Mouse (Mus musculus) hindbrain, postnatal 0 days (tissue): ENCODE data around the gene Itgav. TPM values are rescaled to one million over a fixed set of nuclear protein-coding genes. Genes with fewer than 3 reads are reported as not detected.

Source experiments
- ATAC-seq: fragments of 200-750 bp; cut with Nextera tagmentation; 2 replicates; pipeline ENCODE4 v1.8.0; 2017; ENCODE audit warnings: mild to moderate bottlenecking, moderate TSS enrichment, moderate library complexity
- DNase-seq: peaks from one replicate; pipeline ENCODE4 v3.0.0-alpha.2; 2015; ENCODE audit warnings: low spot score
- H3K27ac ChIP-seq: fragments of 300-500 bp; sonication (generic); 2 replicates; pipeline ENCODE4 v1.5.1; 2014; ENCODE audit warnings: mild to moderate bottlenecking
- H3K27me3 ChIP-seq: fragments of 300-500 bp; sonication (generic); 2 replicates; pipeline ENCODE4 v1.6.1; 2014; ENCODE audit warnings: low read length, mixed read lengths; ENCODE audit not compliant: insufficient read depth
- H3K36me3 ChIP-seq: fragments of 300-500 bp; sonication (generic); 2 replicates; pipeline ENCODE4 v1.6.1; 2014; ENCODE audit warnings: low read length, mixed read lengths; ENCODE audit not compliant: insufficient read depth
- H3K4me1 ChIP-seq: fragments of 300-500 bp; sonication (generic); 2 replicates; pipeline ENCODE4 v1.6.1; 2014; ENCODE audit warnings: antibody characterized with exemption, low read length, mixed read lengths; ENCODE audit not compliant: insufficient read depth
- H3K4me2 ChIP-seq: fragments of 300-500 bp; sonication (generic); 2 replicates; pipeline ENCODE4 v1.6.1; 2014; ENCODE audit warnings: low read depth, mild to moderate bottlenecking, low read length, moderate library complexity, mixed read lengths
- H3K4me3 ChIP-seq: fragments of 300-500 bp; sonication (generic); 2 replicates; pipeline ENCODE4 v1.5.1; 2014; ENCODE audit warnings: low read length
- H3K9ac ChIP-seq: fragments of 300-500 bp; sonication (generic); replicated peaks from 2 replicates; pipeline ENCODE4 v1.6.1; 2014; ENCODE audit warnings: mild to moderate bottlenecking, low read length, moderate library complexity, mixed read lengths
- H3K9me3 ChIP-seq: fragments of 300-500 bp; sonication (generic); 2 replicates; pipeline ENCODE4 v1.6.1; 2016; ENCODE audit warnings: low read length, mixed read lengths
- CTCF ChIP-seq: IDR thresholded peaks from 2 replicates; pipeline ENCODE4 v1.5.1; 2016; ENCODE audit warnings: antibody characterized with exemption, control low read depth, low read depth
- WGBS: fragments of 180-500 bp; shearing (Covaris S2); extraction: QIAGEN DNeasy Blood & Tissue Kit; methylation state at CpG from one replicate; pipeline ENCODE4 v1.1.7; 2014; 5-methylcytosine and 5-hydroxymethylcytosine counted together
- polyA plus RNA-seq: library from polyadenylated mRNA; unstranded; fragments of >200 nt; fragmentation: Nextera tagmentation; extraction: Ambion mirVana; gene quantifications from 2 replicates; pipeline ENCODE4 v1.2.1, GENCODE M21; 2015
- total RNA-seq: library from RNA; depleted of rRNA; stranded (reverse); fragments of >200 nt; gene quantifications from 2 replicates; pipeline ENCODE4 v1.2.3, GENCODE M21; 2014; rRNA removed

Itgav gene
- 47.4 and 54.0 TPM in 2 replicates for total RNA-seq
- polyA plus RNA-seq: 30.8 and 39.4 TPM in 2 replicates

DNA sequence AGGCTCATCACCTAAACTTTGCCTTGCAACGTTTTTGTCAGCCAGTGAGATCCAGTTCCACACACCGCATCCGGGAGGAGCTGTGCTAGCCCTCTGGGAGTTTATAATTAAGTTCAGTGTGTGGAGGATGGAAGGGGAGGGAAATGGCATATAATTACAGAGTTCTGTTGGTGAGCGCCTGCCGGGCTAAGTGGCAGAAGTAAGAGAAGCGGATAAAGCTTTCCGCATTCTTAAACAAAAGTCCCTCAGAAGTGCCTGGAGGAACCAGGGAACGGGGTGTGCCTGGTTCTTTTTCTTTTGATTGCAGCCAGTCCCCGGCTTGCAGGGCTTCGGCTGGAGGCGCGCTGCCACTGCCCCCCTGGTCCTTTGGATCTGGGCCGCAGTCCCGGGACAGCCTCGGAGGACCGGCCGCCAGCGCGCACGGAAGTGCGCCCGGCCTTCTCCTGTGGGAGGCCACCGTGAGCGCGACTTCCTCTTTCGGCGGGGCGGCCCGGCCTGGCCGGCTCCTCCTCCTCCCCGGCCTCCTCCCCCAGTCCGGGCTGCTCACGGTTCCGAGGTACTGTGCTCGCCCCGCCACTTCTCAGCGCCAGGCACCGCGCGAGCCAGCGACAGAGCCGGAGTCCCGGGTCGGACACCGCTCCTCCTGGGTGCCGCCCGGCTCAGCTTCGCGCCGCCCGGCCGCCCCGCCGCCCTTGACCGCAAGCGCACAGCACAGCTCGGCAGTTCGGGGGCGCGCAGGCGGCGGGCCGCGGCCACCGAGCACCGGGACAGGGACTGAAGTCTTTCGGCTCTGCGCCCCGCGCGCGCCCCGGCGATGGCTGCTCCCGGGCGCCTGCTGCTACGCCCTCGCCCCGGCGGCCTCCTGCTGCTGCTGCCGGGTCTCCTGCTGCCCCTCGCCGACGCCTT, at the start of gene Itgav:
Gene Itgav, plus strand, starts transcription at position 477 of the 906 bp plus-strand sequence.
- Histone ChIP-seq H3K27ac (peak within 1 kb of the TSS; percentile 85), H3K9ac (peak within 1 kb of the TSS; percentile 72), H3K4me1 (no peaks in the 10 kb centered on the region), H3K27me3 (no peaks in the 10 kb centered on the region), H3K4me2 (peak within 1 kb of the TSS; percentile 82), H3K4me3 (peak within 1 kb of the TSS; percentile 83), H3K9me3 (no peaks in the 10 kb centered on the region), H3K36me3 (no peaks in the 10 kb centered on the region)
- peak; percentile 36; the same call in 1 of the 2 replicates for TF ChIP-seq CTCF
- DNase-seq: peak; percentile 76
- ATAC-seq: peak; percentile 95
- under 1% methylated on average over 58 of the region's 84 CpGs for WGBS

DNA sequence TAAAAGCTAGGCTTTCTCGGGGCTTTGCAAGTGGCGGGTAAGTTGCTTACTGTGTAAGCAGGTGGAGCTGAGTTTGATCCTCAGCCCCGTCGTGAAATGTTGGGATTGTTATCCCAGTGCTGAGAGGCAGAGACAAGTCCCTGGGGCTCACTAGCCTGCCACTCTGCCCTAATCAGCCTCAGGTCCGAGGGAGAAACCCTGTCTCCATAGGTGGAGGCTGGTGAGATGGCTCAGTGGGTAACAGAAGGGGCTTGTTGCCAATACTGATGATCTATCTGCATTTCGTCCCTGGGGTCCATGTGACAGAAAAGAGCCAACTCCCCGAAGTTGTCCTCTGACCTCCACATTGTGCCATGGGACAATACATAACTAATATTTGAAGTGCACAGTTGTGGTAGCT, 49.8 kb upstream of the Itgav start:
- no peak overlapping the region for H3K27ac ChIP-seq
- ATAC-seq (no peak), DNase-seq (no peak)
- H3K4me1 ChIP-seq: no peaks in the 10 kb centered on the region
- H3K9me3 ChIP-seq: no peaks in the 10 kb centered on the region
- H3K36me3 ChIP-seq: 0 out of 2 replicates have a peak, but pooled peaks cover 4% of the 10 kb centered on the region
- whole genome bisulfite sequencing: 65% methylated on average over 7 of the region's 7 CpGs
- no peak for TF ChIP-seq CTCF
- no peak overlapping the region for H3K9ac ChIP-seq
- H3K4me2 ChIP-seq: no peak overlapping the region
- no peaks in the 10 kb centered on the region for H3K27me3 ChIP-seq
- no peak overlapping the region for H3K4me3 ChIP-seq

DNA sequence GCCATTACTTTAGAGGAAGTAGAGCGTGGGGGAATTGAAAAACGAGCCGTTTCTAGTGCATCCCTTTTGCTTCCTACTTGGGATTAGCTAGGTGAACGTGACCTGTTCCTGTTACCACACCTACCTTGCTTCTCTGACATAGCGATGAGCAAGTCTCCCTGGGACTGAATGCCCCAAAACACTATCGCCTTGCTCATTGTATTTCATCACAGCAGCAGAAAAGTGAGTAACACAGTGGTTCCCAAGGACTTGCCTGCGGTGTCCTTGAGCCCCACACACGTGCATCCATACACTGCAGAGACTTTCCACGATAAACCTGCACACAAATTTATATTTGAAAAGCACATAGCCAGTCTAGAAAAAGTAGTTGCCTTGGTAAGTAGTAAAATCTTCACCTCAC, 49.3 kb upstream of the Itgav start:
- no peak overlapping the region for H3K9ac ChIP-seq
- no peak overlapping the region for H3K4me2 ChIP-seq
- no peak for ATAC-seq
- H3K36me3 ChIP-seq: 0 out of 2 replicates have a peak, but pooled peaks cover 4% of the 10 kb centered on the region
- TF ChIP-seq CTCF: no peak
- H3K9me3 ChIP-seq: no peaks in the 10 kb centered on the region
- no peaks in the 10 kb centered on the region for H3K27me3 ChIP-seq
- H3K27ac ChIP-seq: no peak overlapping the region
- no peak overlapping the region for H3K4me3 ChIP-seq
- no peaks in the 10 kb centered on the region for H3K4me1 ChIP-seq
- DNase-seq: no peak
- WGBS: 81% methylated on average over 9 of the region's 9 CpGs

DNA sequence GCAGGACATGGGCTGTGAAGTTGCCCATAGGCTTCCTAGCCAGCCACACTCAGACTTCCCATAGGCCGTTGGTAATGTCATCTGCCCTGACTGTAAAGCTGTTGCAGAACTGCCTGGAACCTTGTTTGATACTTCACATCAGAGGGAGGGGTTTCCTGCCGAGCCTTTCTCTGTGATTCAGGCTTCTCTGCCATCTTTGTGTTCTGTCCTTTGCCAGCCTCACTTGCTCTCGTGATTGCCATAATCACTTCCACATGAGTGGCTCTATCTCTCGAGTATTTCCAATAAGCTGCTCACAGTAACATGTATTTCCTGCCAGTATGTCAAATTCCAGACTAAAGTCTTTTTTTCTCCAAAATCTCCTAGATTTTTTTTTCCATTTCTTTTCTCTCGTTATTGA, 48.5 kb upstream of the Itgav start:
- 0 out of 2 replicates have a peak, but pooled peaks cover 4% of the 10 kb centered on the region for H3K36me3 ChIP-seq
- WGBS: 39% methylated on average over 5 of the region's 5 CpGs
- H3K9ac ChIP-seq: no peak overlapping the region
- no peak overlapping the region for H3K4me2 ChIP-seq
- no peaks in the 10 kb centered on the region for H3K27me3 ChIP-seq
- H3K4me1 ChIP-seq: no peaks in the 10 kb centered on the region
- DNase-seq (peak; percentile 19), ATAC-seq (no peak)
- H3K27ac ChIP-seq: no peak overlapping the region
- TF ChIP-seq CTCF: no peak
- H3K4me3 ChIP-seq: no peak overlapping the region
- H3K9me3 ChIP-seq: no peaks in the 10 kb centered on the region

DNA sequence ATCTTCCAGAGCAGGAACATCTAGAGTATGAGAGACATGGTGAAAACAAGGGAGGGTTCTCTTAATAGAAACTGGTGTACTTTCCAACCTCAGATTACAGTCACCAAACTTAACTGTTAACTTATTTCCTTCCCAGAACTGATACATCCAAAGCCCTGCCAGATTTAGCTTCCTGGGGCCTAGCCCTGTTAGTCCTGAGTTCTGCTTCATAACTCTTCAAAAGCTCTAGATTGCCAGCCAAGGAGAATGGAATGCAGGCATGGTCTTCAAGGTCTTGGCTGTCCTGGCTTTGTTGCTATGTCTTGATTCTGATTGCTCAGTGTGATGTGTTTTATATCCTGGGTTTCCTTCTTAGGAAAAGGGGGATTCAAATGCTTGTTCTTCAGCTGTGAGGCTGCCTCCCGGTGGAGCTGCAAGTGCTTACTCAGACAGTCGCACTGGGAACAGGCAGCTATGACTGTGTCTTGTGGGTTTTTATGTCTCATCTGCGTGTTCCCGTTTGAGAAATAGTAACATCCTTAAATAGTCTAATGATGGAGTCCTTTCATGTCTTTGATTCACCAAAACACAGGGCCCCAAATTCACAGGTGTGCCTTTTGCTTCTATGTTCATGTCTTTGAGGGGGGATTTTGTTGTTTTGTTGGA, 47.8 kb upstream of the Itgav start:
- no peak overlapping the region for H3K4me2 ChIP-seq
- H3K27ac ChIP-seq: no peak overlapping the region
- H3K4me3 ChIP-seq: no peak overlapping the region
- WGBS: 81% methylated on average over 4 of the region's 4 CpGs
- no peak for TF ChIP-seq CTCF
- DNase-seq (no peak), ATAC-seq (no peak)
- H3K4me1 ChIP-seq: no peaks in the 10 kb centered on the region
- 0 out of 2 replicates have a peak, but pooled peaks cover 4% of the 10 kb centered on the region for H3K36me3 ChIP-seq
- no peaks in the 10 kb centered on the region for H3K9me3 ChIP-seq
- no peaks in the 10 kb centered on the region for H3K27me3 ChIP-seq
- no peak overlapping the region for H3K9ac ChIP-seq

DNA sequence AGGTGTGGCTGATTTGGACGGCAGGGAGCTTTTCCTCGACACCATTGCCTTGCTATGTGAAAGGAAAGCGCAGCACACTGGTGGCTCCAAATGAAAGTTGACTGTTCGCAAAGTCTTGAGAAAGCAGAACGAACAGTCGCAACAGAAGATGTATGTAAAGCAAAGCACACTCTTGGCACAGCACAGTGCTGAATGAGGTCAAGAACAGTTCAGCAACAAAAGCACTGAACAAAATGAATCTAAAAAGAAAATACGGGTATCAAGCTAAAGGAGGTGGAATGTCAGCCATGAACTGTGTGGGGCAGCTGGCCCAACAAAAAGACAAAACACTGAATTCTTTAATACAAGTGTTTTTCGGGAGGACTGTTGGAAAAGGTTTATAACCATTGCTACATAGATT, 42.9 kb upstream of the Itgav start:
- no peak for ATAC-seq

More for the DNA sequence above, 42.9 kb upstream of the Itgav start:
- Histone ChIP-seq H3K4me2 (no peak overlapping the region), H3K4me1 (no peaks in the 10 kb centered on the region), H3K4me3 (no peak overlapping the region), H3K36me3 (no peaks in the 10 kb centered on the region), H3K27me3 (no peaks in the 10 kb centered on the region), H3K9ac (no peak overlapping the region), H3K27ac (no peak overlapping the region), H3K9me3 (no peaks in the 10 kb centered on the region)
- TF ChIP-seq CTCF: no peak
- WGBS: 73% methylated on average over 8 of the region's 8 CpGs
- DNase-seq: no peak
